Mouse (Mus musculus) thymus, adult 18-20 months (tissue): ENCODE measurements around the gene Alx3.

Source experiments
- DNase-seq, 2 experiments: peaks; one replicate each; pipeline ENCODE4 v3.0.0; 2022; ENCODE audit warnings: mixed read lengths in 2 of 2

Gene Alx3

DNA sequence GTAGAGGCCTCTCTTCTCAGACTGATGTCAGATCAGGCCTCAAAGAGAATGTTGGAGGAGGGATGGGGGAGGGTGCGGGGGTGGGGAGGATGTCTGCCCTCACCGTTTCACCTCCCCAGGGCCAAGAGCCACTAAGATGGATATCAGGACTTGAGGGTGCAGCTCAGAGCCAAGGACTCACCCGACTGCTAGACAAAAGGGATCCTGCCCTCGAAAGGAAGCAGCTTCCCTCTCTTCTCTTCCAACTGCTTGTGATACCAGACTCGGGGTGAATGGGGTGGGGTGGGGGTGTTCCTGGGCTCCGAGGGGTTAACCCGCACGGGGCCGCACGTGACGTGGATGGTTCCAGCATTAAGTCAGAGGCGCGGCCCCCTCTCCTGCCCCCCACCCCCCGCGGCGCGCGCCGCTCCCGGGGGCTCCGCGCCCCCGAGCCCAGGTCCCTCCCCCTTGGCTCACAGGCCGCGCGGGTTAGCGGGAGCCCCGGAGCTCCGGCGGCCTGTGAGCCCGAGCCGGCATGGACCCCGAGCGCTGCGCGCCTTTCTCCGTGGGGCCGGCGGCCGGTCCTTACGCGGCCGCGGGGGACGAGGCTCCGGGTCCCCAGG is at the start of gene Alx3:
Gene Alx3, plus strand, starts transcription at position 370 of the 602 bp plus-strand sequence.
- no peak for DNase-seq

DNA sequence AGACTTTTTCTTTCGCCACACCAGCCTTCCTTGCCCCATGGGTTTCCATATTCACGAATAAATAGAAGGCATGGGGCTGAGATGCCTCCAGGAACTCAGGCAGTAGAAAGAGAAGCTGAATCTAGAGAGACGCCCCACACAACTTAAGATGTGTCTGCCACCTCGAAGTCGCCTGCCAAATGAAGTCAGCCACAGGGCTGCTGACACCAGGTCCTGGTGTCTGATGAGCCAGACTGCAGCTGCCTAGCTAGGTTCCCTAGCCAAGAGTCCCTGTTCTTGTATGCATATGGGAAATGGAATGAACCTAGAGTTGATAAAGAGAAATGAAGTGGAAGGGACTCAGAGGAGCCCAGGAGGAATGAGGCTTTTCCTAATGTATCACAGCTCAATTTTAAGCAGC is 49.6 kb upstream of the Alx3 start:
- no peak for DNase-seq

DNA sequence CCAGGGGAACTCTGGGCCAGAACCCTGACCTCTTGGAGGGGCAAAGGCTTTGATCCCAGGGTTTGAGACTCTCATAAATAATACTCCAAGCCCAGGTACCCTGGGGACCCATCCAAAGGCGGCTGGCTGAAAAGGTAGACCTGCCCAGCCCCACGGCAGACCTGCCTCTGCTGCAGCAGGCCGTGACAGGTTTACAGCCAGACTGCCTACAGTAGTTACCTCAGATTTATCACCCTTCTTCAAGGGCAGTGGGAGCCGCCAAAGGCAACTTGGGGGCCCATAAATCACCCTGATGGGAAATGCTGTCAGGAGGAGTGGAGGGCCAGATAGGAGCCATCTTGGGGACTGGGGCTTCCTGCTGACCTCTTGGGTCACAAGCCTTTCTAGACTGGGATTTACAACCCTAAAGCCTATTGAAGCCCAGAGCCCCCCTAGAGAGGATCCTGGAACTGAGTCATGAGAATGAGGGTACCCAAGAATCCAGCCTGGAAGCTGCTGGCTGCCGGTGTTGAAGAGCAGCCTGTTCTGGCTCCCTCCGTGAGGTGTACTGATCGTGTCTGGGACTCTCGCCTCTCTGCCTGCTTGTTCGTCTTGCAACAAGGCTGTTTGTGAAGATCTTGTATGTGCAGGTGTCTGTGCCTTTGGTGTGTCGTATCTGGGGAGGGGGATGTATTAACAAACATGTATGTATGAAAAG is 49.0 kb upstream of the Alx3 start:
- DNase-seq: no peak

DNA sequence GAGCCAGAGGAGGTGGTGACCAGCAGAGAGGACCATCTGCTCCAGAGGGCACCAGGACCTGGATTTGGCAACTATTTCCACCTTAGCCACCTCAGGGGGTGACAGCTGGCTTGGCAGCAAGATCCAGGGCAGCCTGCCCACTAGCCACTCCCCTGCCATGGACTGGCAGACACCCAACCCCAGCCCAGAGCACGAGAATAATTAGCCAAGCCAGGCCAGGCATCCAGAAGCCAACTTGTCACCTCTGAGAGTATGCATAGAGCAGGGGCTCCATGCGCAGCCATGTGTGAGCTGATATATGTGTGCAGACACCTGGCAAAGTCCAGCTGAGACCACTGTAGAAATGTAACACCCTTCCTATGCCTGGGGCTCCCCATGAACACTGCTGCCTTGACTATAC is 47.9 kb upstream of the Alx3 start:
- DNase-seq: no peak

DNA sequence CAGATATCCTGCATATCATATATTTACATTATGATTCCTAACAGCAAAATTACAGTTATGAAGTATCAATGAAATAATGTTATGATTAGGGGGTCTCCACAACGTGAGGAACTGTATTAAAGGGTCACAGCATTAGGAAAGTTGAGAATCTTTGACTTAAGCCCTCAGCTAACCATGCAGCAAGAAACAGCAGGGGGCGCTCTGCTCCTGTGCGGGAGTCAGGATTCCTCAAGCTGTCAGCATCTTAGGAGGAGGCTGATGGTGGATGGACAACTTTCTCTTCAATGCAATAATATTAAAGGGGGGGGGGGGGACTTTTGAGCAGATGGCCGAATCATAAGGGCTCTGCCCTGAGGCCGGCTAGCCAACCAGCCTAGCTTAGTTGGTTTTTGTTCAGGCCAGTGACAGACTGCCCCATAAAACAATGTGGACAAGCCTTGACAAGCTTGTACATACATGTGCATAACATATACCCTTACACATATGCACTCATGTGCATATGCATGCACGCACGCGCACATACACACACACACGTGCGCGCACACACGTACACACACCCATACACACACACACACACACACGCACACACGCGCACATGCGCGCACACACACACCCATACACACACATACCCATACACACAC is 44.3 kb upstream of the Alx3 start:
- DNase-seq: no peak

DNA sequence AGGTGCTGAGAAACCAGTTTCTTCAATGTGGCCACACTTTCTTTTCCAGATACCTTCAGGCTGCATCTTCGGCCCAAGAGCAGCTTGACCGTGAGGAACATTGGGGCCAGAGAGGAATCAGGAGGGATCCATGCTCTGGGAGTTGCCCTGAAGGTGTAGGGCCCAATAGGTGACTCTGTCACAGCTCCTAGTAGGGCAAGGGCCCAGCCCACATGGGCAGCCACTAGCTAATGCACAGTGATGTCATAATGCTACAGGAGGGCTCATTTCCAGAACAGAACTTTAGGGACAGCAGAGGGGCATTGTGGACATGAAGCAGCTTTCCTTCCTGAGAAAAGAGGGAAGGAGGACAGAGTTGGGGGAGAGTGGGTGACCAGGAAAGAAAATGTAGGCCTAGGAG is 40.0 kb upstream of the Alx3 start, which contains the start of gene Ubl4b:
Gene Ubl4b, minus strand, starts transcription at position 232 of the 400 bp plus-strand sequence.
- DNase-seq: no peak

DNA sequence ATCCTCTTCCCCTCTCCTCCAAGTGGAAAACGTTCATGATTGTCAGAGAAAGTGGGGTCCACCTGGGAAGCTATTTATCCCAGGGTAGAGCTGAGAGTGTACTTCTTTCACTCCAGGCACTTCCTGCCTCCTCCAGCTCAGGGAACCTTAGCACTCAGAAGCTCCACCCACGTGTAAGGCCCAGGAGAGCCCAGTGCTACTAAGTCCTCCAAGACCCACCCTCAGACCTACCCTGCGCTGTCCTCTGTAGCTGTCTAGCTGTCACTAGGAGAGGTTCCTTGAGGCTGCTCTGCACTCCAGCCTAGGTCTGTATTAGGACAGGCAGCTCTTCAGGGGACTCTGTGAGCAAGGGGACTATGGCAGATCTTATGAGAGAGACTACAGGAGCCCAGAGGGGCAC is 36.1 kb upstream of the Alx3 start:
- DNase-seq: no peak

DNA sequence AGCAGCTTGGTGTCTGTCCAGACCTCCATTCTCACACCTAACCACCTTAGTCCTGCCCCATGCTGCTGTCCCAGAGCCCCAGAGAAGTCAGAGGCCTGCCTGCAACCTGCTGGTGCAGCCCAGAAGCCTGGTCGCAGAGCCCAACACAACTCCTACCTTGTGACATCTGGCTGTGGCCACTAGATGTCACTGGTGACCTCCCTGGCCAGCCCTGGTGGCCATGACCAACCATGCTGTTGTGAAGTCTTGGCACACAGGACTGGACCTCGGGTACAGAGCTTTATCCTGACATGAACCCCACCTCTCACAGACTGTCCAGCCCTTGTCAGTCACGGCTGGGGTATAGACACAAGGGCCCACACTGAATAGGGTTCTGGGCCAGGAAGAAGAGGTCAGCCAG is 35.6 kb upstream of the Alx3 start:
- DNase-seq: no peak

DNA sequence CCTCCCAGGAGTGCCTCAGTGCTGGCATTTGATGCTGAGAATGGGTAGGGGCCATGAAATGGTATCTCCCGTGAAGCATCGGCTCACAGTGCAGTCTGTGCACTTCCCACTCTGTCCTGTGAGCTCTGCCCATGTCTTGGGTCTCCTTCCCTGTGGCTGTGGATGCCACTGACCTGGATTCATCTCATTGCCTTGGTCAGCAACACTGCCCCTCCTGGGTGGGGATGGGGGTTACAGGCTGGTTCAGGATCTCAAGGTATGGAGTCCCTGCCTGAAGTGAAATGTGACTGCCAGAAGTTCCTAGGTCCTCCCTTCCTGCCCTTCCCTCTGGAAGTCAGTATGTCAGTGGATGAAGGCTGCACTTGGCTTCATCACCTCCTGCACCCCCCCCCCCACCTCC is 32.7 kb upstream of the Alx3 start:
- DNase-seq: no peak

DNA sequence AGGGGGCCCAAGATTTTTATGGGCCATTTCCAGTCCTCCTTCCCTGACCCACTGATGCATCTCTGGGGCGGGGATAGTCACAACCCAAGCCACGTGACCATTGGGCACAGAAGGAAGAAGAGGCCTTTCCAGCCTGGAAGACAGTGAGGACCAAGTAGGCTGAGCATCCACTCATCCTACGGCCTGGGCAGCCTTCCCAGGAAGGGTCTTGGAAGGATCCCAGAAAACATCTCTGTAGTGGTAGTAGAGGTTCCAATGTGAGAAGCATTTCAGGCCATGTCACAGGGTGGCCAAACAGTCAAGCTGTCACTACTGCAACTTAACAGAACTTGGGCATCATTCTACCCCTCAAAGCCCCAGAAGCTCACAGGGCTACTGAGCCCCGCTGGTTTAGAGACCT is 32.2 kb upstream of the Alx3 start:
- DNase-seq: no peak

DNA sequence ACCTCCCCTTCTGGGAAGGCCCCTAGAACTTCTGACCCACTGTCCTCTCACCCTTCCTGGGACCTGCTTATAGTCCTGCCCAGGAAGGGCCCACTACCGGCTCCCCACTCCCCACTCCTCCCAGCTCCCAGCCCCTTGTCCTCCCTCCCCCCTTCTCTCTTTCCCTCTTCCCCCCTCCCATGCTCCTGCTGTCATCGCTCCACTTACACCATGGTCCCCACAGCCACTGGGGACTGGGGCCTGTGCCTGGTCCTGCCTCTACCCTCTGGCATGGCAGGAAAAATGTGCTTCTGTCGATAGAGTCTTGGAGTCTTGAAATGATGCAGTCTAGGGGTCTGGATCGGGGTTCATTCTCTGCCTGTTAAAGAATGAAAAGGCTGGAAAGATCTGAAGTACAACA is 31.0 kb upstream of the Alx3 start:
- no peak for DNase-seq

DNA sequence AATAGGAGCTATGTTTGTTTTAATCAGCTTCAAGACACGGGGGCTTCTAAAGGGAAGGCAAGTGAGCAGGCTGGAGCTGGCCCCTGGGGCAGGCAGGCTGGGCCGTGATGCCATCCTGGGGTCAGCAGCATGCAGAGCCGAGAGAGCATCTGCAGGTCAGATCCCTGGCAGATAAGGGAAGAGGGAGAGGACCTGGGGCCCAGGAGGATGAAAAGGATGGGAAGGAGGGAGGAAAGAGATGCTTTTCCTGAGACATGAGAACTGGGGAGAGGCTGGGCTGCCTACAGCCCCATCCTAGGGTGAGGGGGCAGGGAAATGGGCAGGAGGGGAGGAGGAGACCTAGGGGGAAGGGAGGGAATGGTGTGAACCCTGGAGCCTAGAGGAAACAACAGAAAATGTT is 29.5 kb upstream of the Alx3 start:
- no peak for DNase-seq

DNA sequence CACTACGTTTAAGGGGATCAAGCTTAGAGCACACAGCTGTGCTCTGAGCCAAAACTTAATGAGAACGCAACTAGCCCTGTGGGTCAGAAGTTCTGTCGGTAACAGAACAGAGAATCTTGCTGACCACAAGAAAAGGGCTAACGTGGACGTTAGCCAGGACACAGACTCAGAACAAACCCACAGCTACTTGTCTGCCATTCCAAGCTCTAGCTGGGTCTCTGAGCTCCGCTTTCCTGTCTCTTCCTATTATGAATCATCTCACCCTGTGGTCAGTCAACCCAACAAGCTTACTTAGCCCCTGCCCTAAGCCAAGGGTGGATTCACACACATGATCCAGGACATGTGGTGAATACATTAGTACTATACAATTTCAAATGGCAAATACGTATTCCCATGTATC is 27.1 kb upstream of the Alx3 start:
- no peak for DNase-seq

DNA sequence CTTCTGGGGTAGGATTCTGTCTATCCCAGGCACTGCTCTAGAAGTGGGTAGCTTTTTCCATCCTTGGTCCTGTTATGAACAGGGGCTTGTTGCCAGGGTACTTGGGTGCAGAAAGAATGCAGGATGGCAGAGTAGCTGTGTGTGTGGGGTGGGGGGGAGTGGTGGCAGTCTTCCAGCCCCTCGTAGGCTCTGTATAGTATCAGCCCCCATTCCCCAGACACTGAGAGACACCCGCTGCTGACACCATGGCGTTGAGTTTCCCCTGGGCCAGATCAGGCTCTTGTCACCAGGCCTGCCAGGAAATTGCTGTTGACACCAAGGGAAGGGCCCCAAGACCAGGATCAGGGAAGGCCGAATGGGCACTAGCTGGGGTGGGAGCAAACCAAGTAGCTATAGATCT is 26.1 kb upstream of the Alx3 start:
- DNase-seq: no peak

DNA sequence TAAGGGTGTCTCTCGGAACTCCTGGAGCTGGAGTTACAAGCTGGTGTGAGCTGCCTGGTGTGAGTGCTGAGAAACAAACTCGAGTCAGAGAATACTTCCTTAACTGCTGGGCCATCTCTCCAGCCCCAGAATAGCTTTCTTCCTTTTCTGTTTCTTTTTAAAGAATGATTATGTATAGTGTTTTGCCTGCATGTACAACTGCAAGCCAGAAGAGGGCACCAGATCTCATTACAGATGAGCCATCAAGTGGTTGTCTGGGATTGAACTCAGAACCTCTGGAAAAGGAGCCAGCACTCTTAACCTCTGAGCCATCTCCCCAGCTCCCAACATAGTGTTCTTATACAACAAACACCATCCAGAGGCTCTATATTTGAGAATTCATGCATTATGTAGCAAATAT is 23.6 kb upstream of the Alx3 start:
- no peak for DNase-seq

DNA sequence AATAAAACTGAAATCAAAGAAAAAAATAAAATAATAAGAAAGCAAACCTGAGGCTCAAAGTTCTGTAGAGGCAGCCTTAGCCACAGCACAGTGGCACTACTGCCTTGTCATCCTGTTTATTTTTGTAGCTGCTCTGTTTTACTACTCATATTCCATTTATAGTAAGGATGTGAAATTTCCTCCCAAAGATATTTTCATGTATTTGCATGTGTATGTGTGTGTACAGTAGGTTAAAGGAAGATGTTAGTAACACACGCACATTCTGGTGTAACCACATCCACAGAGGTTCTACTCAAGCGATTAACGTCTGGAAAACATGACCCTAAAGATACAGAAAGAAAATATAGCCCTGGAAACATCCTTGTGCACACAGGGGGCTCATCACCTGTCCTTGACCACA is 18.0 kb upstream of the Alx3 start:
- no peak for DNase-seq

DNA sequence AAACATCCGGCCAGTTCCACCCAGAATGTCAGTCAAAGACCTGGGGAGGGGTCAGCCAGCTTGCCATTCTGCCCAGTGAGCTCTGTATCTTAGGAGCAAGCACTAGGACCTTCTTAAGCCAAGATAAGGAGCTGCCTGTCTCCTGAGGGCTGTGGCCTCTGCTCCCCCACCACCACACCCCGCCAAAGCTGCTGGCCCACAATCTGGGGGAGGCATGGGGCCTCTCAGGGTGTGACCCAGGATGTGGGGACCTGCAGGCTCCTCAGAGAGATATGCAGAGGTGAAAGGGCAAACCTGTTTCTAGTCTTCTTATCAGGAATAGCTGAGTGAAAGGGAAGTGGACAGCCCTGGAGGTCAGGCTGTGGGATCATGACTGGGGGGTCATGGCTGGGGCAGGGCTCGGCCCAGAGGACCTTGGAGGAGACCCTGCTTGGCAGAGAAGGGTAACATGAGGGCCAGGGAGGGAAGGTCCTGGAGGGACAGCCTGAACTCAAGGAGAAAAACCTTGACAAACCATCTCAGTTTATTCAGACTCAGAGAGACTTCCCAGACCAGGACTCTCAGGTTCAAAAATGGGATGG is 16.9 kb upstream of the Alx3 start:
- no peak for DNase-seq

DNA sequence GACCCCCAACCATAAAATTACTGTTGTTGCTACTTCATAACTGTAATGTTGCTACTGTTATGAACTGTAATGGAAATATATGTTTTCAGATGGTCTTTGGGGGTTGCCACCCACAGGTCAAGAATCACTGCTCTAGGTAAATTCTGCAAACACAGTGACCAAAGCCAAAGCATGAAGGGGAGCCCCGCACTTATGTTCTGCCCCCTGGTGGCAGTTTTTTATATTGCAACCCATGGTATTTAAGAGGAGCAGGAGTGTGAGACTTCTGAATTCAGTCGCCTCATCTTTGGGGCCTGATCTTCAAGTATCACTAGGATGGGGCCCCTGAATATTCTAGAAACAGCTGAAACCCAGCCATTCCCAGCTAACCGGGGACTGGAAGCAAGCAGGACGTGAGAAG is 15.4 kb upstream of the Alx3 start:
- DNase-seq: no peak

DNA sequence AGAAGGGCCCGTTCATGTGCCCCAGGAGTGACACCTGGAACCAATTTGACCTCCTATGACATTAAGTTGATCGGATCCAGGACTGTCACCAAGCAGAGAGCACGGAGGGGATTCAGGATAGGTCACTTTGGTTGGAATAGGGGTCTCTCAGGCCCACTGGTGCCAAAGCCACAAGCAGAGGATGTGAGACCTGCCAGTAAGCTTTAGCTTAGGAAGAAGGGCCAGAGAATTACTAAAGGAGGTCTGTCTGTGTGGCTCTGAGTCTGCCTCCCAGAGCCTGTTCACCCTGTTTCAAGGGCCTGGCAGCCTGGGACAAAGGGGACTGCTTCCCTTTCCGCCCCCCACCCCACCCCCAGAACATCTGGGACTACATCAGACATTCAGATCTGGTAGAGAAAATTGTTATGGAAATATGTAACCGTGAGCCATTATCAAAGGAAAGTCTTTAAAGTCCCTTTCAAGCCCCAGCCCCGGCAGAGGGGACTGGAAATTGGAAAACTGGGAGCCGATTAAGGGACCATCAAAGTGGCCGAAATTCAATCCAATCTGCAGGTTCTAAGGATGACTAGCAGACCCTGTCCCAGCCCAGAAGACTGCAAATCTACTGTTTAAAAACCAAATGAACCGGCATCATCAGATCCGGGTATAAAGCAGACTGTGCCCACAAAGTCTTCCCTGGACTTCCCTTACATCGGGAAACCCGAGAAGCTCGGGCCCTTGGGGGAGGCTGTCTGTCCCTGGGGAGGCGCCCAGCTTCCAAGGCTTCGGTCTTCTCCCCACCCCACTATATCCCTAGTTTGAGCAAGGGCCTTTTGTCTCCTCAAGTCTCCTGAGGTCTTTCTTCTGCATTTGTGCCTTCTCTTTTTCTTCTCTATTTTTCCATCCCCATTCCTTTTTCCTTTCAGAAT is 13.5 kb upstream of the Alx3 start:
- no peak for DNase-seq

DNA sequence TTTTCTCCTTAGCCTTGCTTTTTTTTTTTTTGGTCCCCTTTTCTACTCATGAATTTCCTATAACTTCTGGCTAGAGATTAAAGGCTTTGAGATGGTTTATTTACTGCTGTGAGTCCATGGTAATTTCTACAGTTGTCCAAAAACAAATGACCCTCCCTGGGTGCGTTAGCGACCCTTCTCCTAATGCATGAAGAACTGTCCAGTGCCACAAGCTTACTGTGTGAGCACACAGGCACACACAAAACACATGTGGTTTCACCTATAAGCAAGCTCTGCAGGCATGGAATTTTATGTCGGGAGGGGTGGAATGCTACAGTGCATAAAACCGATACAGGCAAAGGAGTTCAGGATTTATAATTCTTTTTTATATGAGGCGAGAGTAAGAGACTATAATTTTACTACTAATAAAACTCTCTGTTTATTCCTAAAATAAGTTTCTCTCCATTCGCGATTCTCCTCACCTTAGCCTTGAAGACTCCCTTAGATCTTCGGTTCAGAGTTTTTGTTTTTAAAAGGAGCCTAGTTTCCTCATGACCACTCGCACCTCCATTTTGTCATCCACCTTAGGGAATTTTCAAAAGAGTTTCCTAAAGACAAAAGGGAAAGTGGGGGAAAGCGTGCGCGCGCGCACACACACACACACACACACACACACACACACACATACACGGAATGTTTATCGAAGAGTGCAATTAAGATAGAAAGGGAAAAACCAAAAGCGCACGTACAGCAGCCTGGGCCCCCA is 12.5 kb upstream of the Alx3 start:
- DNase-seq: no peak

DNA sequence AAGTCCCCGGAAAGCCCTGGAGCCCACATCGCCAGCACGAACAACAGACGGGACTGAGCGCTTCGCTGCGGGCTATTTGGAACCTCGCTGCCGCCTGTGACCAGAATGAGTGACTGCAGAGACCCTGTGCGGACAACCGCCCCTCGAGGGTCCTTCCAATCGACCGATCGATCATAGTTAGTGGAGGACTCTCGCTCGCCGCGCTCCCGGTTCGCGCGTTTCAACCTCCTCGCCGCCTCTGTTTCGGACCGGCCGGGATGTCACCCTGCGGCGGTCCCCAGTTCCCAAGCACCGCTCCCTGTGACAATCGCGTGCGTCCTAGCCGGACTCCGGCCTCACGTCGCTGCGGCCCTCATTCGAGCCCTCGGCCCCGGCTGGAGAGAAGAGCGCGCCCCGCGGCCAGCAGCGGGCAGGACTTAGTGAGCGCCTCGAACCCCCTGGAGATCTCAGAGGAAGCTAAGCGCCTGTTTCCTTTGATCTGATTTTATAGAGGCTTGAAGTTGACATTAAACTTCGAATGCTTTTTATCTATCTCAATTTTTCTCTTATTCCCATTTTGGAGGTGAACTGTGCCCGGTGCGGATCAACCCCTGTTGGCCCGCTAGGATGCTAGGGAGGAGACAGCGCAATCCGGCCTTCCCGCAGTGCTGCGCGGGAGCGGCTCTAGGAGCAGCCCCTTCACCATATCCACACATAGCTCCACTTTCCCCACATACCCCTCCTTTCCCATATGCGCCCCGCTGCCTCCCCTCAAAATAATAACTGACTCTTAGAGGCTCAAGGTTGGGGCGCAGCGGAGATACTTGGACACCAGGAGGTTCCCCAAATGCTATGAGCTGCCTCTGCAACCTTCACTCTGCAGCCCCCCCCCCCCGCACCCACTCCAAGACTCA is 11.7 kb upstream of the Alx3 start:
- no peak for DNase-seq
